Mouse (Mus musculus): Measurements from ENCODE around the gene Ppfibp2. TPM values are rescaled to one million over a fixed set of nuclear protein-coding genes. Genes with fewer than 3 reads are reported as not detected.

Ppfibp2 gene
- polyA plus RNA-seq, 1 experiment, result 12.8 TPM

DNA sequence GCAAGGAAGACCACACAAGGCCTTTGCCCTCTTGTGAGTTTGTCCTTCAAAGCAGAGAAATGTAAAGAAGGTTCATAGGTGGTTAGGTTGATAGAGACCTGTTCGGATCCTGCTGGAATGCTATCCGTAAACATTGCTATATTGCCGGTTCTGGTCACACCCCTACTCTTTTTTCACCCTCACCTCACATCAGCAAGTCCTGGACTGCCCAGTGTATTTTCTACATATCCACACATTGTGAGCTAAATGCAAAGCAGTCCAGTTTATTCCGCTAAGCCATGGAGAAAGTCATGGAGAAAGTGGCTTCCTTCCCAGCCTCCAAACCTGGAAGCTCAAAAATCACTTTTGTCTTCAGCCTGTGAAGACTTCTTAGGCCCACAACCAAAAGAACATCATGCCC is 154.7 kb downstream of the Ppfibp2 start:
- H3K27ac ChIP-seq (ENCODE audit: insufficient read depth, low read depth, low read length), result no peak overlapping the region
- TF ChIP-seq POLR2A (IDR thresholded peaks at IDR 0.05; ENCODE audit: low read depth, low read length), result no peak
- TF ChIP-seq CTCF (conservative IDR thresholded peaks at IDR 0.05; ENCODE audit: insufficient read depth, insufficient read length, low read depth, low read length), result no peak
- no peak for DNase-seq
- H3K27me3 ChIP-seq (replicated peaks; ENCODE audit: control insufficient read depth, insufficient read depth, low read length), result no peaks in the 10 kb centered on the region
- H3K36me3 ChIP-seq (ENCODE audit: control insufficient read depth, insufficient read depth, low read length), result no peaks in the 10 kb centered on the region
- H3K4me3 ChIP-seq (ENCODE audit: insufficient read depth, low read depth, low read length), result no peak overlapping the region
- WGBS, result 88% methylated on average over 4 of the region's 4 CpGs
- H3K4me1 ChIP-seq (ENCODE audit: control insufficient read depth, insufficient read depth, low read length), result 0 out of 2 replicates have a peak, but pooled peaks cover 3% of the 10 kb centered on the region

DNA sequence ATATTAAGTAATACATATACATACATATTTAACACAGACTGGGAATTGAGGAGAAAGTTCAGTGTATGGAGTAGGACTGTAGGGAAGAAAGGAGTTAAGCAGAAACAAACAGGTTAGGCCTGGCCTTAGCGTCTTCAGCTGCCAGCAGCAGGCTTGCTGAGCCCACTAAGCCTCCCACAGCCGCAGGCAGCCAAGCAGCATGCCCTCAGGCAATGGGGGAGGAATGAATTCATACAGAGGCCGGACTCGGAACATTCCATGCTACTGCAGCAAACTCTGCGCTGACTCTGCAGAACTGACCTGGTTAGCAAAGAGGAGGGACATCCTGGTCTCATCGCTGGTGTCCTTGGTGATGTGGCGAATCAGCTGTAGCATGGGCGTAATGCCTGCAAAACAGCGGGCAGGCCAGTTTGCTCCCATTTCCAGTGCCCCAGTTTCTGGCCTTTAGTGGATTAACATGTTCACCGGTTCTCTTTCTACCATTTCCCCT is 157.1 kb downstream of the Ppfibp2 start:
- TF ChIP-seq POLR2A (IDR thresholded peaks at IDR 0.05; ENCODE audit: low read depth, low read length) (no peak), CTCF (conservative IDR thresholded peaks at IDR 0.05; ENCODE audit: insufficient read depth, insufficient read length, low read depth, low read length) (no peak)
- no peaks in the 10 kb centered on the region for H3K27me3 ChIP-seq (replicated peaks; ENCODE audit: control insufficient read depth, insufficient read depth, low read length)
- no peaks in the 10 kb centered on the region for H3K36me3 ChIP-seq (ENCODE audit: control insufficient read depth, insufficient read depth, low read length)
- no peak overlapping the region for H3K27ac ChIP-seq (ENCODE audit: insufficient read depth, low read depth, low read length)
- 0 out of 2 replicates have a peak, but pooled peaks cover 3% of the 10 kb centered on the region for H3K4me1 ChIP-seq (ENCODE audit: control insufficient read depth, insufficient read depth, low read length)
- WGBS, result 63% methylated on average over 10 of the region's 10 CpGs
- H3K4me3 ChIP-seq (ENCODE audit: insufficient read depth, low read depth, low read length), result no peak overlapping the region
- peak; percentile 5 for DNase-seq

DNA sequence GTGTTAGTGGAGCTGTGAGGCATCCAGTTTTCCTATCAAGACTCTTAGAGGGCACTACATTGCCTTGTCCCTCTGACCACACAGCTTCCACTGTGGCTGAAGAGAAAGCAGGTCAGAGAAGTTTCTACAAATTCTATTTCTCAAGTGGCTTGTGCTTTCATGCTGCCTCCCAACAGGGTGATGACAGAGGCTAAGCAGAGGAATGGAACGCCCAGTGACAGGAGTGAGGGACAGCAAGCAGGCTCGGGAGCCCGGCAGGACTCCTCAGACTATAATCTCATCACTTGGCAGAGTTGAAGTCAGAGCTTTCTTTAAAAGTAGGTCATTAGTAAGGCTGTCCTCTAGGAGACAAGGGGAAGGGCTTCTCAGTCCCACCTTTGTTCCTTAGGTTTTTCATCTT is 160.9 kb downstream of the Ppfibp2 start:
- no peak overlapping the region for H3K4me3 ChIP-seq (ENCODE audit: insufficient read depth, low read depth, low read length)
- WGBS, result 80% methylated on average over 3 of the region's 3 CpGs
- TF ChIP-seq CTCF (conservative IDR thresholded peaks at IDR 0.05; ENCODE audit: insufficient read depth, insufficient read length, low read depth, low read length) (no peak), POLR2A (IDR thresholded peaks at IDR 0.05; ENCODE audit: low read depth, low read length) (no peak)

DNA sequence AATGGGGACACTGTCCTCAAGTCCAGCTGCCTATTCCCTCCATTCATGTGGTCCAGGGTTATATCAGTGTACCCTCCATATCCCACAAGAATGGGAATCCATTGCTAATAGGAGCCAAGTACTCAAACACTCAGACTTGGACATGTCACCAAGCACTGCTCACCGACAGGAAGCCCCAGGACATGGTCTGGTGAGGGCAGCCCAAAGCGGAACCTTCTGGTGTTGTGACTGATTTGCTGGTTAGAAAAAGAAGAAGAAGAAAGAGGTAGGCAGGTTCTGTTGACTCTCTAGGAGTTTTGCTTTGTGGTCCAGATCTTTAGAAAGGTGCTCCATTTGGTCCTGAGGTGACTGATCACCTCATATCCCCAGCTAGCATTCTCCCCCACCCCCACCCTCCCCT is 161.7 kb downstream of the Ppfibp2 start:
- 82% methylated on average over 2 of the region's 2 CpGs for WGBS
- H3K27me3 ChIP-seq (replicated peaks; ENCODE audit: control insufficient read depth, insufficient read depth, low read length), result no peaks in the 10 kb centered on the region
- no peak overlapping the region for H3K27ac ChIP-seq (ENCODE audit: insufficient read depth, low read depth, low read length)
- no peaks in the 10 kb centered on the region for H3K36me3 ChIP-seq (ENCODE audit: control insufficient read depth, insufficient read depth, low read length)
- H3K4me3 ChIP-seq (ENCODE audit: insufficient read depth, low read depth, low read length), result no peak overlapping the region
- no peak for DNase-seq
- H3K4me1 ChIP-seq (ENCODE audit: control insufficient read depth, insufficient read depth, low read length), result no peaks in the 10 kb centered on the region
- TF ChIP-seq CTCF (conservative IDR thresholded peaks at IDR 0.05; ENCODE audit: insufficient read depth, insufficient read length, low read depth, low read length) (no peak), POLR2A (IDR thresholded peaks at IDR 0.05; ENCODE audit: low read depth, low read length) (no peak)

More for the DNA sequence above, 160.9 kb downstream of the Ppfibp2 start:
- H3K27ac ChIP-seq (ENCODE audit: insufficient read depth, low read depth, low read length), result no peak overlapping the region
- H3K27me3 ChIP-seq (replicated peaks; ENCODE audit: control insufficient read depth, insufficient read depth, low read length), result no peaks in the 10 kb centered on the region
- H3K4me1 ChIP-seq (ENCODE audit: control insufficient read depth, insufficient read depth, low read length), result 0 out of 2 replicates have a peak, but pooled peaks cover 3% of the 10 kb centered on the region
- no peaks in the 10 kb centered on the region for H3K36me3 ChIP-seq (ENCODE audit: control insufficient read depth, insufficient read depth, low read length)
- no peak for DNase-seq

DNA sequence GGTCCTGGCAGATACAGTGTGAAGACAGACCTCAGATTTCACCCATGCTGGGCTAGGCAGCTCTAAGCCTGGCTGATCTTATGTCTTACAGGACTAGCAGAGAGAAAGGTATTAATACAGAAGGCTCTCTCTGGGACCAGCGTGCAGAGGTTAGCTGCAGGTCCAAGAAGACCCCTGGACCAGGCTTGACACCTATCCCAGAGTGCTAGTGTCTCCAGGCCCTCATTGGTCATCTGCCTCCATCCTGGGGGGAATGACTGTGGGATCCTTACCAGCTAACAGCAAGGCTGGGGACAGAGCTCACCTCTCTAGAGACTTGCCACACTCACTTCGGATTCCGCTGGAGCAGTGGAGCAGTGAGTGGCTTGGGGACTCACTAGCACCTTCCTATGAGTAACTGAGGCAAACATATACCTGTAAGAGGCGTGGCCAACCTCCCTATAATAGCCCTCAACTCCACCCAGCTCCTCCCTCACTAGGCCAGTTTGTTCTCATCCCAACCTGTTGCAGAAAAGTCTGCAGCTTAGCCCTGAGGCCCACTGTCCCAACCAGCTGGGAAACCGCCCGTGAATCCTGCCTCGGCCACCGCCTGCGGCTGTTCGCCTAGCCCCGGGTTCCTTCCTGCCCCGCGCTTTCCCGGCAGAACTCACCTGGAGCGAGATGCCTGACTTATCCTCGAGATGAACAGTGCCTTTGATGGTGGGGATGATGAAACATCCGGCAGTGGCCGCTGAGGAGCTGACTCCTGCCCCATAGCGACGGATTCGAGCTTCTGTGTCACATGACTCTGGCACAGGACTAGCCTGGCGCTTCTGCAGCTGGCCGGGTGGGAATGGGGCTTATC is 162.5 kb downstream of the Ppfibp2 start, which contains the start of gene Cyb5r2:
TSS of gene Cyb5r2 (minus strand) at position 725 of the 844 bp plus-strand sequence.
- WGBS, result 13% methylated on average over 23 of the region's 23 CpGs

DNA sequence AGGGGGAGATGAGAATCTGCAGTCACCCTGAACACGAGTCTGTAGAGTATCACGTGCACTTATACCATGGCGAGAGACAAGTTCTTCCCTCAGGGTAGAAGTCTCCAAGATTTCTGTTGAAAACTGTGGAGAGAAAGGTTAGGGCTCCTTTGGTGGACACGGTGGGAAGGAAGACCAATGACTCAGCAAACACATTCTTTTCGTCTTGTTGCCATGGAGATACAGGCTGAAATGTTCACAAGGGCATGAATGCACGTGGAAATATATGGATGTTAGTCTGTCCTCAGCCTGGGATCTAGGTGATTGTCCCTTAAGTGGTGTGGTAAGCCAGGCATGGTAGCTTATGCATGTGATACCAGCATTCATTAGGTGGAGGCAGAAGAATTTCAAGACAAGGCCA is 175.8 kb downstream of the Ppfibp2 start:
- DNase-seq, result no peak
- no peak overlapping the region for H3K4me3 ChIP-seq (ENCODE audit: insufficient read depth, low read depth, low read length)
- H3K36me3 ChIP-seq (ENCODE audit: control insufficient read depth, insufficient read depth, low read length), result no peaks in the 10 kb centered on the region
- 53% methylated on average over 6 of the region's 6 CpGs for WGBS
- no peaks in the 10 kb centered on the region for H3K4me1 ChIP-seq (ENCODE audit: control insufficient read depth, insufficient read depth, low read length)
- no peak for TF ChIP-seq CTCF (conservative IDR thresholded peaks at IDR 0.05; ENCODE audit: insufficient read depth, insufficient read length, low read depth, low read length)
- no peak for TF ChIP-seq POLR2A (IDR thresholded peaks at IDR 0.05; ENCODE audit: low read depth, low read length)
- H3K27me3 ChIP-seq (replicated peaks; ENCODE audit: control insufficient read depth, insufficient read depth, low read length), result no peaks in the 10 kb centered on the region
- no peak overlapping the region for H3K27ac ChIP-seq (ENCODE audit: insufficient read depth, low read depth, low read length)

More for the DNA sequence above, 162.5 kb downstream of the Ppfibp2 start, which contains the start of gene Cyb5r2:
- DNase-seq, result peak; percentile 19
- H3K4me1 ChIP-seq (ENCODE audit: control insufficient read depth, insufficient read depth, low read length), result no peaks in the 10 kb centered on the region
- H3K4me3 ChIP-seq (ENCODE audit: insufficient read depth, low read depth, low read length), result no peak within 1 kb of the TSS
- no peaks in the 10 kb centered on the region for H3K27me3 ChIP-seq (replicated peaks; ENCODE audit: control insufficient read depth, insufficient read depth, low read length)
- H3K36me3 ChIP-seq (ENCODE audit: control insufficient read depth, insufficient read depth, low read length), result no peaks in the 10 kb centered on the region
- no peak within 1 kb of the TSS for H3K27ac ChIP-seq (ENCODE audit: insufficient read depth, low read depth, low read length)
- TF ChIP-seq POLR2A (IDR thresholded peaks at IDR 0.05; ENCODE audit: low read depth, low read length), result no peak
- no peak for TF ChIP-seq CTCF (conservative IDR thresholded peaks at IDR 0.05; ENCODE audit: insufficient read depth, insufficient read length, low read depth, low read length)

DNA sequence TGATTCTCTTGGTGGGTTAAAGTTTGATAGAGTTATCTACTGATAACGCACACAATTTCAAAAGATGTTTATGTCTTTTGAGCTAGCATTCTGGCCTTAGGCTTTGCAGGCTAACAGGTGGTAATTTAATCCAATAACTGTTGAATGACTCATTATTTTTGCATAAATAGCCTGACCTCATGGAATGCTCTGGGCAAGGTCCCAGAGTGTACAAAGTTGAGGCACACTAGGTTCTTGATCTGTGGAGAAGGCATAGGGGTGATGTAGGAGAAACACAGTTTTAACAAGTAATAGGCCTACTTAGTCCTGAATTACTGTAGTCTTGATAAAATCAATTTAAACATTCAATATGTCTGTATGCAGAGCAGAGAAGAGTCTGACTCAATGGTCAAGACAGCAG is 183.2 kb downstream of the Ppfibp2 start:
- no peak for DNase-seq
- H3K36me3 ChIP-seq (ENCODE audit: control insufficient read depth, insufficient read depth, low read length), result no peaks in the 10 kb centered on the region
- no peaks in the 10 kb centered on the region; the same call in 1 of the 2 replicates for H3K27me3 ChIP-seq (replicated peaks; ENCODE audit: control insufficient read depth, insufficient read depth, low read length)
- TF ChIP-seq POLR2A (IDR thresholded peaks at IDR 0.05; ENCODE audit: low read depth, low read length), result no peak
- no peak overlapping the region for H3K4me3 ChIP-seq (ENCODE audit: insufficient read depth, low read depth, low read length)
- no peaks in the 10 kb centered on the region for H3K4me1 ChIP-seq (ENCODE audit: control insufficient read depth, insufficient read depth, low read length)
- H3K27ac ChIP-seq (ENCODE audit: insufficient read depth, low read depth, low read length), result no peak overlapping the region
- WGBS, result 54% methylated on average over 1 of the region's 1 CpGs
